Mouse (Mus musculus) MEL (cell line): Measurements from ENCODE around the gene Gm2115.

Experiments used
- BHLHE40 ChIP-seq: IDR thresholded peaks from 2 replicates; pipeline ENCODE4 v1.6.1; 2012; ENCODE audit warnings: low read depth, mild to moderate bottlenecking, inconsistent platforms, low read length, improper control_type of control experiment, borderline replicate concordance
- CTCF ChIP-seq, 3 experiments: IDR thresholded peaks in 2 of 3; conservative IDR thresholded peaks in 1 of 3; 2 replicates each; pipeline ENCODE4 v1.5.1; 2011 to 2012; ENCODE audit warnings: low read length in 3 of 3, low read depth in 2 of 3, mild to moderate bottlenecking in 2 of 3, improper control_type of control experiment in 1 of 3, inconsistent platforms in 1 of 3, mixed read lengths in 1 of 3, moderate library complexity in 1 of 3; ENCODE audit not compliant: control insufficient read depth in 1 of 3, insufficient read depth in 1 of 3, poor library complexity in 1 of 3, severe bottlenecking in 1 of 3
- EP300 ChIP-seq, 2 experiments: IDR thresholded peaks; 2 replicates each; pipeline ENCODE4 v1.6.1; 2011; ENCODE audit warnings: improper control_type of control experiment in 2 of 2, low read length in 2 of 2, low read depth in 1 of 2, mild to moderate bottlenecking in 1 of 2
- POLR2A ChIP-seq, 2 experiments: IDR thresholded peaks; 2 replicates each; pipeline ENCODE4 v1.6.1; 2011 to 2012; ENCODE audit warnings: low read length in 2 of 2, mild to moderate bottlenecking in 2 of 2, control low read depth in 1 of 2, improper control_type of control experiment in 1 of 2, low read depth in 1 of 2, moderate library complexity in 1 of 2; ENCODE audit not compliant: control insufficient read depth in 1 of 2, insufficient read depth in 1 of 2, poor library complexity in 1 of 2
- TAL1 ChIP-seq: IDR thresholded peaks from 2 replicates; pipeline ENCODE4 v1.6.1; 2012; ENCODE audit warnings: mild to moderate bottlenecking, inconsistent platforms, low read length, moderate library complexity, mixed read lengths
- USF2 ChIP-seq, 2 experiments: IDR thresholded peaks; 2 replicates each; pipeline ENCODE4 v1.6.1; 2011 to 2012; ENCODE audit warnings: improper control_type of control experiment in 2 of 2, low read length in 2 of 2, borderline replicate concordance in 1 of 2, inconsistent platforms in 1 of 2, low read depth in 1 of 2, mild to moderate bottlenecking in 1 of 2; ENCODE audit not compliant: insufficient read depth in 1 of 2

DNA sequence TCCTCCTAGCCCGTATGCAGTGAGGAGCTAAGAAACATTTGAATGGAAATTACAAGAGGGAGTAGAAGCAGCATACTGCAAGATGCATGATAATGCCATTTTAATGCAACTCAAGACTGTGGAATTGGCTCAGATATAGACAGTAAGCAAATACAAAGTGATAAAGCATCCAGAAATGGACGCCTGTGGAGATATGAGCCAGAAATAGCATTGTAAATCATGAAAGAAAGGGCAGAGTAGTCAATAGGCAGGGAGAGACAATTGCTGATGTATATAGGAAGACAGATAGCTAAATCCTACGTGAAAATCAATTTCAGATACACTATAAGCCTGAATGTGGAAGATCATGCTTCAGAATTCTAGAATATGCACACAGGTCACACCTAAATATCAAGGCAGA, 26.5 kb downstream of the Gm2115 start:
- TF ChIP-seq CTCF (IDR thresholded peaks at IDR 0.05 in 2 of 3, conservative IDR thresholded peaks at IDR 0.05 in 1 of 3; ENCODE audit: control insufficient read depth in 1 of 3, insufficient read depth in 1 of 3, low read depth in 2 of 3, low read length in 3 of 3, poor library complexity in 1 of 3, severe bottlenecking in 1 of 3): no peak
- no peak for TF ChIP-seq EP300 (IDR thresholded peaks at IDR 0.05; ENCODE audit: low read depth in 1 of 2, low read length in 2 of 2)
- no peak for TF ChIP-seq BHLHE40
- TF ChIP-seq POLR2A (IDR thresholded peaks at IDR 0.05; ENCODE audit: control insufficient read depth in 1 of 2, insufficient read depth in 1 of 2, low read depth in 1 of 2, low read length in 2 of 2, poor library complexity in 1 of 2): no peak
- TF ChIP-seq TAL1: no peak
- TF ChIP-seq USF2 (IDR thresholded peaks at IDR 0.05; ENCODE audit: borderline replicate concordance in 1 of 2, insufficient read depth in 1 of 2, low read depth in 1 of 2, low read length in 2 of 2): no peak
